Mouse (Mus musculus) heart, postnatal 0 days (tissue): Measurements from ENCODE around the gene Glo1. TPM values are rescaled to one million over a fixed set of nuclear protein-coding genes. Genes with fewer than 3 reads are reported as not detected.
"Not testable (repeated sequence)": the region's sequence is repeated elsewhere in the genome, so short reads cannot be mapped to it uniquely, and the experiment has no call there.

ENCODE experiments used
- ATAC-seq: fragments of 200-750 bp; cut with Nextera tagmentation; 2 replicates; pipeline ENCODE4 v1.8.0; 2017; ENCODE audit warnings: low read depth, moderate number of reproducible peaks, moderate library complexity; ENCODE audit not compliant: insufficient read depth
- DNase-seq: peaks from one replicate; pipeline ENCODE4 v3.0.0-alpha.2; 2016; ENCODE audit warnings: low spot score
- H3K27ac ChIP-seq: fragments of 300-500 bp; sonication (generic); 2 replicates; pipeline ENCODE4 v1.5.1; 2014; ENCODE audit warnings: low read depth, mild to moderate bottlenecking
- H3K27me3 ChIP-seq: fragments of 300-500 bp; sonication (generic); 2 replicates; pipeline ENCODE4 v1.6.1; 2014; ENCODE audit warnings: low read length, mixed read lengths; ENCODE audit not compliant: control insufficient read depth, insufficient read depth
- H3K36me3 ChIP-seq: fragments of 300-500 bp; sonication (generic); replicated peaks from 2 replicates; pipeline ENCODE4 v1.6.1; 2014; ENCODE audit warnings: low read length, mixed read lengths; ENCODE audit not compliant: control insufficient read depth, insufficient read depth
- H3K4me1 ChIP-seq: fragments of 300-500 bp; sonication (generic); 2 replicates; pipeline ENCODE4 v1.6.1; 2014; ENCODE audit warnings: antibody characterized with exemption; ENCODE audit not compliant: control insufficient read depth, insufficient read depth
- H3K4me2 ChIP-seq: fragments of 300-500 bp; sonication (generic); 2 replicates; pipeline ENCODE4 v1.6.1; 2014; ENCODE audit warnings: low read depth, mild to moderate bottlenecking, low read length, moderate library complexity
- H3K4me3 ChIP-seq: fragments of 300-500 bp; sonication (generic); 2 replicates; pipeline ENCODE4 v1.5.1; 2014; ENCODE audit warnings: low read depth, low read length
- H3K9ac ChIP-seq: fragments of 300-500 bp; sonication (generic); replicated peaks from 2 replicates; pipeline ENCODE4 v1.6.1; 2014; ENCODE audit warnings: low read depth, low read length, mixed read lengths
- H3K9me3 ChIP-seq: fragments of 300-500 bp; sonication (generic); replicated peaks from 2 replicates; pipeline ENCODE4 v1.6.1; 2016; ENCODE audit warnings: low read length; ENCODE audit not compliant: control insufficient read depth
- CTCF ChIP-seq: IDR thresholded peaks from 2 replicates; pipeline ENCODE4 v1.5.1; 2016; ENCODE audit warnings: antibody characterized with exemption, control low read depth, low read depth
- EP300 ChIP-seq: IDR thresholded peaks from 2 replicates; pipeline ENCODE4 v1.6.1; 2016; ENCODE audit warnings: antibody characterized with exemption, low read depth
- WGBS: fragments of 180-500 bp; shearing (Covaris S2); extraction: QIAGEN DNeasy Blood & Tissue Kit; methylation state at CpG from one replicate; pipeline ENCODE4 v1.1.7; 2014; 5-methylcytosine and 5-hydroxymethylcytosine counted together
- polyA plus RNA-seq: library from polyadenylated mRNA; unstranded; fragments of >200 nt; fragmentation: Nextera tagmentation; extraction: Ambion mirVana; gene quantifications from 2 replicates; pipeline ENCODE4 v1.2.1, GENCODE M21; 2015
- total RNA-seq: library from RNA; depleted of rRNA; stranded (reverse); fragments of >200 nt; gene quantifications from 2 replicates; pipeline ENCODE4 v1.2.3, GENCODE M21; 2014; ENCODE audit warnings: low replicate concordance; rRNA removed

The Glo1 gene
- total RNA-seq (143 and 179 TPM in 2 replicates), polyA plus RNA-seq (184 and 191 TPM in 2 replicates)

DNA sequence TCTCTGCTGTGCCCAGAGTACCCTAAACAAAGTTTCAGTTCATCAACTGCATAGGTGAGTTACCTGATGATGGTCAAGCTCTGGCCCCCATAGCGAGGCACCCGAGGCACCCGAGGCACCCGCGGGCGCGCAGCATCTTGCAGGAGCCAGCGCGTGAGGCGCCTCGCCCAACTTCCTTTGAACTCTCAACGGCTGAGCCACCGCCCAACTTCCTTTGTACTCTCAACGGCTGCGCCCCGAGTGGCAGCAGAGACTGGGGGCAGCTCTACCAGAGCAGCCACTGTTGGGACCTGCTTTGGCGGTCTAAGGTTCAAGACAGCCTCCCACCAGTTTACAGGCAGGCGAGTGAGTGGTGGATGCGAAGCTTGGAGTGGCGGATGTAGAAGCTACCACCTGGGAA is at the start of gene Glo1:
Gene Glo1, minus strand, starts transcription at position 153 of the 400 bp plus-strand sequence.
- H3K4me2 ChIP-seq, H3K4me1 ChIP-seq, ATAC-seq, DNase-seq, H3K27ac ChIP-seq, H3K36me3 ChIP-seq, H3K4me3 ChIP-seq, H3K9ac ChIP-seq, H3K9me3 ChIP-seq, H3K27me3 ChIP-seq: not testable (repeated sequence)
- WGBS: no CpG with 5 or more reads among the region's 20 CpGs

DNA sequence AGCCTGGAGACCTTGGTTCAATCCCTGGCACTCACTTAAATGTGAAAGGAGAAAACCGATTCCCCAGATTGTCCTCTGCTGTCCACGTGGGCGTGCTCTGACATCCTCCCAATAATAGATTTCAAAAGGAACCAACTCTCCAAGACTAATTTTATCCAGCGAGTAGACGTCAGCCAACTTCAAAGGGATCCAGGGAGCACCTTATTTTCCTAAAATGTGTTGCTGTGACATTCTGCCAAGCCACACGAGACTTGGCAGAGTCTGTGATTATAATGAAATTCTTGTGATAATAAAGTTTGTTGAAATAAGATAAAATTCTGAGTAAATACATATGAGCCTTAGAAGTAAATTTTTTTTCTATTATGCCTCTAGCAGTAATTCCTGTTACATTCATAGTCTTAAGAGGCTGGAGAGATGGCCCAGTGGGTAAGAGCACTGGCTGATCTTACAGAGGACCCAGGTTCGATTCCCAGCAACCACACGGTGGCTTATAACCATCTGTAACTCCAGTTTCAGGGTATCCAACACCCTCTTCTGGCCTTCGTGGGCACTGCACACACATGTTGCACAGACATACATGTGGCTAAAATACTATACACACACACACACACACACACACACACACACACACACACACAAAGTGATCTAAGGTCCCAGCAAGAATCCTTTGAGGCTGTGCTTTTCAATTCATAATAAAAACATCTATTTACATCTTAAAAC is 48.5 kb upstream of the Glo1 start:
- Histone ChIP-seq H3K4me1 (no peaks in the 10 kb centered on the region), H3K4me3 (no peak overlapping the region), H3K27ac (no peak overlapping the region), H3K27me3 (no peaks in the 10 kb centered on the region), H3K36me3 (no peaks in the 10 kb centered on the region), H3K9me3 (no peaks in the 10 kb centered on the region), H3K4me2 (no peak overlapping the region), H3K9ac (no peak overlapping the region)
- no peak for TF ChIP-seq CTCF
- ATAC-seq (no peak), DNase-seq (no peak)
- 77% methylated on average over 9 of the region's 9 CpGs for WGBS

DNA sequence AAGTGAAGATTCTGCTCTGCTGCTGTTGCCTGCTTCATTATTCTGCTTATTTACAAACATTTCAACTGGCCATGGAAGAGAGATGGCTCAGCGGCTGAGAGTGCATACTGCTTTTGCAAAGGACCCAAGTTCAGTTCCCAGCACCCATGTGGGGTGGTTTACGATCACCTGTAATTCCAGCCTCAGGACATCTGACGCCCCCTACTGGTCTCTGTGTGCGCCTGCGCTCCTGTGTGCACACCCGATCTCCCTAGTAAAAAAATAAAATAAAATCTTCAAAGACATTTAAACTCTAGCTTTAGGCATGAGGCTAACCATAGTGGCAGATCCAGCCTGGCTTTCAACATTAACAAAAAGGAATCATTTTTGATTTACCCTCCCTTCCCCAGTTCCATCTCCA is 46.4 kb upstream of the Glo1 start:
- no peak for TF ChIP-seq EP300
- TF ChIP-seq CTCF: no peak
- no peak overlapping the region for H3K9ac ChIP-seq
- H3K27ac ChIP-seq: no peak overlapping the region
- H3K9me3 ChIP-seq: no peaks in the 10 kb centered on the region
- ATAC-seq: no peak
- no peak overlapping the region for H3K4me3 ChIP-seq
- no peaks in the 10 kb centered on the region for H3K4me1 ChIP-seq
- WGBS: 91% methylated on average over 6 of the region's 6 CpGs
- DNase-seq: no peak
- H3K36me3 ChIP-seq: no peaks in the 10 kb centered on the region
- no peaks in the 10 kb centered on the region for H3K27me3 ChIP-seq
- no peak overlapping the region for H3K4me2 ChIP-seq

DNA sequence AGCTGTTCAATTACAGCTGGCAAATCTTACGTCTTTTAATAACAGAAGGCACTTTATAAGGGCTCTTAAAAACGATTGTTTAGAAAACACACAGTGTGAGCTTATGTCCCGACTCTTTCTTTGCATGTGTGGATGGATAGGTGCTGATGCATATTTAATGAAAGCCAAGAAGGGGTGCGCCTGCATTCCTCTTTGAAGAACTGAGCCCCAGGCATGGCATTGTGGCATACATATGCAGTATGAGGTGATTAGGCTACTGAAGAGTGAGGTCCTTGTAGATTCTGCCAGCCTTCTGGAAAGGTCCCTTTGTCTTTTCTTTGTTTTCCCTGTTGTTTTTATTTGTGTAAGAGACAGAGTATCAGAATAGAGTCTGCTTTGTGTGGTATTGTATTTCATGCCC is 45.9 kb upstream of the Glo1 start:
- ATAC-seq (no peak), DNase-seq (no peak)
- Histone ChIP-seq H3K4me1 (no peaks in the 10 kb centered on the region), H3K9ac (no peak overlapping the region), H3K27me3 (no peaks in the 10 kb centered on the region), H3K4me3 (no peak overlapping the region), H3K9me3 (no peaks in the 10 kb centered on the region), H3K4me2 (no peak overlapping the region), H3K36me3 (no peaks in the 10 kb centered on the region), H3K27ac (no peak overlapping the region)
- TF ChIP-seq CTCF: no peak
- TF ChIP-seq EP300: no peak
- WGBS: 75% methylated on average over 4 of the region's 4 CpGs

- Histone ChIP-seq H3K27me3 (no peaks in the 10 kb centered on the region), H3K4me2 (no peak overlapping the region), H3K36me3 (no peaks in the 10 kb centered on the region), H3K9ac (no peak overlapping the region), H3K9me3 (peaks cover 7% of the 10 kb centered on the region; the same call in 1 of the 2 replicates), H3K4me1 (no peaks in the 10 kb centered on the region), H3K27ac (no peak overlapping the region), H3K4me3 (no peak overlapping the region)
- no peak for TF ChIP-seq CTCF
- no peak for TF ChIP-seq EP300
- 80% methylated on average over 5 of the region's 5 CpGs for WGBS
- ATAC-seq (no peak), DNase-seq (no peak)
These were observed 38.2 kb upstream of the Glo1 start for GRCm38 (mm10) chr17:30664856-30665255.

DNA sequence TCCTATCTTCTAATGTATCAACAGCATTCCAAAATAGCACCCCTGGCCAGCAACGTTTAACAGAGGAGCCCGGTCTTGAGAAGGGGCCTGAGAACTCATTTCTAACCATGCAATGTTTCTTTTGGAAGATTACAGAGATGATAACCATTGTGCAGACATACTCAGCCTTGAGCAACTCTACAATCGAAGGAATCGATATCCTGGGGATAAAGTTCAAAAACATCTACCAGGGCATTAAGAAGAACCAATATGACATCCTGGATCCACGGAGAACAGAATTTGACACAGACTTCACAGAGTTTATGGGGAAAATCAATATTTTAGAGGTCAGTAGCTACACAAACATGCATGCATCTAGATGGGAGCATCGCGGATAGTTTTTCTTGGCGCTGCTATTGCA is 36.5 kb upstream of the Glo1 start:
- no peak for DNase-seq
- no peak for ATAC-seq
- H3K9me3 ChIP-seq: peaks cover 7% of the 10 kb centered on the region; the same call in 1 of the 2 replicates
- no peak overlapping the region for H3K27ac ChIP-seq
- no peak overlapping the region for H3K9ac ChIP-seq
- TF ChIP-seq CTCF (no peak), EP300 (no peak)
- no peaks in the 10 kb centered on the region for H3K4me1 ChIP-seq
- H3K36me3 ChIP-seq: no peaks in the 10 kb centered on the region
- H3K4me3 ChIP-seq: no peak overlapping the region
- H3K27me3 ChIP-seq: no peaks in the 10 kb centered on the region
- no peak overlapping the region for H3K4me2 ChIP-seq
- WGBS: 82% methylated on average over 8 of the region's 8 CpGs
